Mouse (Mus musculus): ENCODE measurements around the gene Sstr1. TPM values are rescaled to one million over a fixed set of nuclear protein-coding genes. Genes with fewer than 3 reads are reported as not detected.

The Sstr1 gene
- total and polyA plus RNA-seq, 2 experiments from 2014 or later, result 16.5 to 49.1 TPM

DNA sequence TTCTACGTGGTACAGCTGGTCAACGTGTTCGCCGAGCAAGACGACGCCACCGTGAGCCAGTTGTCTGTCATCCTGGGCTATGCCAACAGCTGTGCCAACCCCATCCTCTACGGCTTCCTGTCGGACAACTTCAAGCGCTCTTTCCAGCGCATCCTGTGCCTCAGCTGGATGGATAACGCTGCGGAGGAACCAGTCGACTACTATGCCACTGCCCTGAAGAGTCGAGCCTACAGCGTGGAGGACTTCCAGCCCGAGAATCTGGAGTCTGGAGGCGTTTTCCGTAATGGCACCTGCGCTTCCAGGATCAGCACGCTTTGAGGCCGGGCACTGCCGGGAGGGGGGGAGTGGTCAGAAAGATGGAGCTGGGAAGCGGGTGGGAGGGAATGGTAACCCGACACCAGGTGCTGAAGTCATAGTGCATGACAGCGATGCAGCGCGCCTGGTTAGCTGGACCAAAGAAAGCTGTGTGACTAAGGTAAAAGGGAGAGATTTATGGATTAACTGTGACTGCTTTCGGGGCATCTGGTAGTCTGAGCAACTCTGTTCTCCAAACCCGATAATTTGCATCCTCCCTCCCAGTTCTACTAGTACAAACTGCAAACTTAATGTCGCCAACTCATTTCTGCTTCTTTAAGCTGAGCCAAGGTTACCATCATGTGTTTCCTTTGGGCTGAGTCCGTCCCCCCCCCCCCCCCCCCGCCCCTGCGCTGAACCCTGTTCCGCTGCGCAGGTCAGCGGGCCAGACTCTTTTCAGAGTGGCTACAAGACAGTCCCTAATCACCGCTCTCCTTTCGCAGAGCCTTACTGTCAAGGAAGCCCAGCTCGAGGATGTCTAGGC, 2.1 kb downstream of the Sstr1 start:
- no peak for DNase-seq (ENCODE audit: low spot score)

GRCm38 (mm10) chr12:58214289-58215136, 2.9 kb downstream of the Sstr1 start:
- Histone ChIP-seq H3K4me2 (ENCODE audit: low read depth, low read length) (peak overlapping the region; percentile 89), H3K9ac (replicated peaks; ENCODE audit: low read length) (peak overlapping the region; percentile 0), H3K4me1 (ENCODE audit: insufficient read depth, low read length) (peaks cover 18% of the 10 kb centered on the region; the same call in 1 of the 2 replicates), H3K27me3 (ENCODE audit: insufficient read depth, low read length) (peaks cover 14% of the 10 kb centered on the region; the same call in 1 of the 2 replicates), H3K9me3 (ENCODE audit: low read length) (no peaks in the 10 kb centered on the region), H3K27ac (no peak overlapping the region), H3K4me3 (ENCODE audit: low read length) (peak overlapping the region; percentile 53), H3K36me3 (ENCODE audit: insufficient read depth, low read length) (no peaks in the 10 kb centered on the region)
- DNase-seq (ENCODE audit: low spot score), result peak; percentile 31
- ATAC-seq, result no peak
- 6% methylated on average over 13 of the region's 13 CpGs for WGBS
- TF ChIP-seq CTCF (IDR thresholded peaks at IDR 0.05; ENCODE audit: low read depth), result no peak

More for the DNA sequence above, 2.1 kb downstream of the Sstr1 start:
- H3K4me1 ChIP-seq (ENCODE audit: insufficient read depth, low read length), result peaks cover 18% of the 10 kb centered on the region; the same call in 1 of the 2 replicates
- H3K9ac ChIP-seq (replicated peaks; ENCODE audit: low read length), result peak overlapping the region; percentile 52
- H3K27ac ChIP-seq, result no peak overlapping the region
- WGBS, result under 1% methylated on average over 38 of the region's 40 CpGs
- H3K4me2 ChIP-seq (ENCODE audit: low read depth, low read length), result peak overlapping the region; percentile 89
- TF ChIP-seq CTCF (IDR thresholded peaks at IDR 0.05; ENCODE audit: low read depth), result no peak
- H3K9me3 ChIP-seq (ENCODE audit: low read length), result no peaks in the 10 kb centered on the region
- peaks cover 14% of the 10 kb centered on the region; the same call in 1 of the 2 replicates for H3K27me3 ChIP-seq (ENCODE audit: insufficient read depth, low read length)
- peak; percentile 30 for ATAC-seq
- peak overlapping the region; percentile 53 for H3K4me3 ChIP-seq (ENCODE audit: low read length)
- no peaks in the 10 kb centered on the region for H3K36me3 ChIP-seq (ENCODE audit: insufficient read depth, low read length)

GRCm38 (mm10) chr12:58216218-58216617, 4.6 kb downstream of the Sstr1 start:
- no peak overlapping the region for H3K9ac ChIP-seq (replicated peaks; ENCODE audit: low read length)
- ATAC-seq (no peak), DNase-seq (ENCODE audit: low spot score) (no peak)
- no peak overlapping the region for H3K4me3 ChIP-seq (ENCODE audit: low read length)
- peak overlapping the region; percentile 16; the same call in 1 of the 2 replicates for H3K4me2 ChIP-seq (ENCODE audit: low read depth, low read length)
- H3K27me3 ChIP-seq (ENCODE audit: insufficient read depth, low read length), result peaks cover 14% of the 10 kb centered on the region; the same call in 1 of the 2 replicates
- peaks cover 15% of the 10 kb centered on the region; the same call in 1 of the 2 replicates for H3K4me1 ChIP-seq (ENCODE audit: insufficient read depth, low read length)
- no peaks in the 10 kb centered on the region for H3K36me3 ChIP-seq (ENCODE audit: insufficient read depth, low read length)
- H3K9me3 ChIP-seq (ENCODE audit: low read length), result no peaks in the 10 kb centered on the region
- TF ChIP-seq CTCF (IDR thresholded peaks at IDR 0.05; ENCODE audit: low read depth), result no peak
- H3K27ac ChIP-seq, result no peak overlapping the region
- 53% methylated on average over 2 of the region's 2 CpGs for WGBS

GRCm38 (mm10) chr12:58219078-58219477, 7.5 kb downstream of the Sstr1 start:
- peaks cover 4% of the 10 kb centered on the region; the same call in 1 of the 2 replicates for H3K27me3 ChIP-seq (ENCODE audit: insufficient read depth, low read length)
- WGBS, result 88% methylated on average over 3 of the region's 3 CpGs
- H3K4me3 ChIP-seq (ENCODE audit: low read length), result no peak overlapping the region
- no peak overlapping the region for H3K9ac ChIP-seq (replicated peaks; ENCODE audit: low read length)
- no peaks in the 10 kb centered on the region for H3K36me3 ChIP-seq (ENCODE audit: insufficient read depth, low read length)
- no peak for ATAC-seq
- H3K4me2 ChIP-seq (ENCODE audit: low read depth, low read length), result no peak overlapping the region
- H3K4me1 ChIP-seq (ENCODE audit: insufficient read depth, low read length), result no peaks in the 10 kb centered on the region
- no peaks in the 10 kb centered on the region for H3K9me3 ChIP-seq (ENCODE audit: low read length)
- DNase-seq (ENCODE audit: low spot score), result no peak
- H3K27ac ChIP-seq, result no peak overlapping the region
- TF ChIP-seq CTCF (IDR thresholded peaks at IDR 0.05; ENCODE audit: low read depth), result no peak

DNA sequence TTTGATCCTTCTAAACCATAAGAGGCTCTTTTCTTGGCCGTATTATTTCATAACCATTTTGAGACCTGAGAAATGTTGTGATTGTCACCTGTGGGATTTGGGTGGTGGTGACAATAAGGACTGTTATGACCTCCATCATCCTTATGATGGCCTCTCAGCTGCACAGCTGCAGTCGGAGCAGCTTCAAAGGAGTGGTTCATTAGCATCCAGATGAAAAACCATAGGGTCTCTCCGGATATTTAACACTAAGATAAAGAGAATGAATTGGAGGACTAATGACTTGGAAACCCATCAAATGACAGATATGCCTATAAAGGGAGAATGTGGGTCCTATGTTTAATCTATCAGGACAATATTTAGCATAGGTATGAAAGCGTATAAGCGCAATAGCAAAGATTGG, 14.1 kb downstream of the Sstr1 start:
- Histone ChIP-seq H3K9ac (replicated peaks; ENCODE audit: low read length) (no peak overlapping the region), H3K4me1 (ENCODE audit: insufficient read depth, low read length) (no peaks in the 10 kb centered on the region), H3K27ac (no peak overlapping the region), H3K9me3 (ENCODE audit: low read length) (no peaks in the 10 kb centered on the region), H3K4me3 (ENCODE audit: low read length) (no peak overlapping the region), H3K27me3 (ENCODE audit: insufficient read depth, low read length) (no peaks in the 10 kb centered on the region), H3K4me2 (ENCODE audit: low read depth, low read length) (no peak overlapping the region), H3K36me3 (ENCODE audit: insufficient read depth, low read length) (no peaks in the 10 kb centered on the region)
- WGBS, result 71% methylated on average over 5 of the region's 5 CpGs
- no peak for TF ChIP-seq CTCF (IDR thresholded peaks at IDR 0.05; ENCODE audit: low read depth)
- DNase-seq (ENCODE audit: low spot score), result no peak
- ATAC-seq, result no peak

DNA sequence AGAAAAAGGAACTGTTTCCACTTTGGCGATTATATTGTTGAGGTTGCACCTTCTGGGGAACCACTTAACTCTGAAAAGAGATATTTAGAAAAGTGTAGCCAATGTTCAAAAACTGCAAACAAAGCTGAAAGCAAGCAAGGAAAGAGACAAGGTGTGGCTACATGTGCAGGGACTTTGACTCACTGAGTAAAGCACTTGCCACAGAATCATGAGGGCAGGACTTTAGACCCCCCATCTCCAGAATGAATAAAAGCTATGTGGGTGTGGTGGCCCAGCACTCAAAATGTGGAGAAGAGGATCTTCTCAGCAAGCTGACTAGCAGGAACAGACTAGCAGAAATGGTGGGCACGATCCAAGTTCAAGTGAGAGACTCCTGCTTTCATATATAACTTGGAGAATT, 20.9 kb downstream of the Sstr1 start:
- Histone ChIP-seq H3K4me3 (ENCODE audit: low read length) (no peak overlapping the region), H3K36me3 (ENCODE audit: insufficient read depth, low read length) (no peaks in the 10 kb centered on the region), H3K4me2 (ENCODE audit: low read depth, low read length) (no peak overlapping the region), H3K27ac (no peak overlapping the region), H3K27me3 (ENCODE audit: insufficient read depth, low read length) (no peaks in the 10 kb centered on the region), H3K9ac (replicated peaks; ENCODE audit: low read length) (no peak overlapping the region), H3K4me1 (ENCODE audit: insufficient read depth, low read length) (no peaks in the 10 kb centered on the region), H3K9me3 (ENCODE audit: low read length) (no peaks in the 10 kb centered on the region)
- no peak for ATAC-seq
- no peak for TF ChIP-seq CTCF (IDR thresholded peaks at IDR 0.05; ENCODE audit: low read depth)
- 87% methylated on average over 2 of the region's 2 CpGs for WGBS
- no peak for DNase-seq (ENCODE audit: low spot score)

All from hindbrain, postnatal 0 days (tissue).